Mouse (Mus musculus) inflammation-experienced regulatory T-cells (primary cell): ENCODE results near the gene Clvs2. TPM values are rescaled to one million over a fixed set of nuclear protein-coding genes. Genes with fewer than 3 reads are reported as not detected.

Experiments used
- polyA plus RNA-seq, 2 experiments: library from polyadenylated mRNA; unstranded; fragments of 100-300 nt; shearing (Covaris generic); gene quantifications; one replicate each; pipeline ENCODE4 v1.2.1; 2017

Gene Clvs2
- polyA plus RNA-seq = under 1 TPM; 0.21 to 0.53 TPM

DNA sequence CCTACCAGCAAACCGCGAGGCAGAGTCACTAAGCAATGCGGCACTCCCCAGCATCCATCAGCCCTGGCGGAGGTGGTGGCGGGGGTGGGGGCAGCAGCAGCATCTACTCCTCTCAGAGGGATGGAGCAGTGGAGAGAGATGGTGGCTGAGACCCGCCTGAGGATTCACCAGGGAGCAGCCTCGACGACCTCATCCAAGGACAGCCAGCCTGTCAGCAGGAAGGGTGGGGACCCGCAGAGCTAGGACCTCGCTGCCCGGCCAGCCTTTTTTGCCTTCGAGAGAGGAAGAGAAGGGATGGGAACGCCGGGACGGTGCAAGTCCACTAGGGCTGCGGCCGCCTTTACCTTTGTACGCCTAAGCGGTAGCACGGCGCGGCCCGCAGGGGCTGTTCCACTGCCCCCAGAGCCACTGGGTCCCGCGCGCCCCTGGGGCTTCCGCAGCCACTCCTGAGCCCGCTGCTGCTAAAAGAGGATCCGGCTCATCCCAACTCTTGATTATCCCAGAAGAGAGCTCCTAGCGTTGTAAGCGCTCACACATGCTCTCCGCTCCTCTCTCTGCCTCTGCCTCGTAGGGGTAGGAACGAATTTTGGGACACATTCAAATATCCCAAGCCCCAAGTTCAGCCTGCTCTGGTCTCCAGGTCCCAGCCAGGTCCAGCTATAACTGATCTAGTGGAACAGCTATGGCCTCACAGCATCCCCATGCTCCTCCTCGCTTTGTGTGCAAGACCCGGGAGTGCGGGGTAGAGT, at the start of gene Clvs2:
Gene Clvs2 (minus strand): TSS at position 639 of the 749 bp plus-strand sequence.

Other genes starting within 250 kb of the Clvs2 start
- under 1 TPM; 0.22 to 0.33 TPM for gene Sult3a2, start 161.9 kb upstream of the Clvs2 start, polyA plus RNA-seq
- not detected for gene Sult3a1, start 233.0 kb upstream of the Clvs2 start, polyA plus RNA-seq